Mouse (Mus musculus) spleen, adult 2 months (tissue): ENCODE data around the gene Csf2rb.

Experiments
- CTCF ChIP-seq: fragments of 200-500 bp; IDR thresholded peaks from 2 replicates; pipeline ENCODE4 v1.5.1; 2011; ENCODE audit warnings: mild to moderate bottlenecking, inconsistent platforms; ENCODE audit not compliant: insufficient read depth, insufficient read length, insufficient replicate concordance; ENCODE audit errors: extremely low read depth
- POLR2A ChIP-seq: fragments of 200-500 bp; IDR thresholded peaks from 2 replicates; pipeline ENCODE4 v1.6.1; 2011; ENCODE audit warnings: low read depth, low read length, inconsistent platforms

GRCm38 (mm10) chr15:78384220-78385116 is 58.9 kb downstream of the Csf2rb start:
- no peak for TF ChIP-seq CTCF
- TF ChIP-seq POLR2A = no peak
